Mouse (Mus musculus): ENCODE measurements at regions not wholly inside any gene's neighbourhood (a gene's known extent, or its start where the extent isn't known, plus 50 kb on each side); places are given as distances from the start of the nearest gene placed in this dataset.

- DNase-seq = no peak
- intact Hi-C loops (cut with DNase I) = no loop called here
These were observed 635.3 kb downstream of the Basp1 start for GRCm38 (mm10) chr15:24778234-24778633.

GRCm38 (mm10) chr15:24751480-24752157, 661.9 kb downstream of the Basp1 start:
- DNase-seq = no peak
- intact Hi-C loops (cut with DNase I) = no loop called here

- DNase-seq = no peak
- intact Hi-C loops (cut with DNase I) = no loop called here
These were observed 670.3 kb downstream of the Basp1 start for GRCm38 (mm10) chr15:24743240-24743639.

- no peak for DNase-seq
- intact Hi-C loops (cut with DNase I) = no loop called here
These were observed 688.4 kb downstream of the Basp1 start for GRCm38 (mm10) chr15:24725170-24725569.

GRCm38 (mm10) chr15:24724664-24725063, 688.9 kb downstream of the Basp1 start:
- DNase-seq = peak; percentile 13 to 37
- intact Hi-C loops (cut with DNase I) = loop anchor here (1.0 kb wide), 1 partner anchor 690 kb away; no protein-coding TSS in a partner anchor

GRCm38 (mm10) chr15:24720346-24720745, 693.2 kb downstream of the Basp1 start:
- DNase-seq = no peak
- intact Hi-C loops (cut with DNase I) = no loop called here

GRCm38 (mm10) chr15:24682167-24682566, 731.4 kb downstream of the Basp1 start:
- peak; percentile 5 to 9 for DNase-seq
- intact Hi-C loops (cut with DNase I) = no loop called here

GRCm38 (mm10) chr15:24648938-24649337, 764.6 kb downstream of the Basp1 start:
- no peak for DNase-seq
- intact Hi-C loops (cut with DNase I) = no loop called here

- intact Hi-C loops (cut with DNase I) = no loop called here
- no peak for DNase-seq
These were observed 777.9 kb downstream of the Basp1 start for GRCm38 (mm10) chr15:24635620-24636019.

GRCm38 (mm10) chr15:24596242-24596641, 817.3 kb downstream of the Basp1 start:
- DNase-seq = peak; percentile 36 to 46
- intact Hi-C loops (cut with DNase I) = no loop called here

- DNase-seq = peak; percentile 57 to 75
These were observed 824.6 kb downstream of the Basp1 start for GRCm38 (mm10) chr15:24588943-24589342.

GRCm38 (mm10) chr15:24566981-24567380, 846.6 kb downstream of the Basp1 start:
- intact Hi-C loops (cut with DNase I) = no loop called here
- DNase-seq = no peak

More at GRCm38 (mm10) chr15:24588943-24589342, 824.6 kb downstream of the Basp1 start:
- intact Hi-C loops (cut with DNase I) = loop anchor here (1.0 kb wide), 1 partner anchor 825 kb away; no protein-coding TSS in a partner anchor

GRCm38 (mm10) chr15:24556806-24557205, 856.8 kb downstream of the Basp1 start:
- intact Hi-C loops (cut with DNase I) = no loop called here
- no peak for DNase-seq

GRCm38 (mm10) chr15:24550108-24550507, 863.5 kb downstream of the Basp1 start:
- intact Hi-C loops (cut with DNase I) = no loop called here
- no peak for DNase-seq

GRCm38 (mm10) chr15:24530065-24530464, 883.5 kb downstream of the Basp1 start:
- no peak for DNase-seq
- intact Hi-C loops (cut with DNase I) = no loop called here

GRCm38 (mm10) chr15:24527379-24527778, 886.2 kb downstream of the Basp1 start:
- no peak for DNase-seq

GRCm38 (mm10) chr15:24513926-24514325, 899.6 kb downstream of the Basp1 start:
- DNase-seq = no peak
- intact Hi-C loops (cut with DNase I) = no loop called here

More at GRCm38 (mm10) chr15:24527379-24527778, 886.2 kb downstream of the Basp1 start:
- intact Hi-C loops (cut with DNase I) = no loop called here

- no peak for DNase-seq
- intact Hi-C loops (cut with DNase I) = no loop called here
These were observed 911.5 kb downstream of the Basp1 start for GRCm38 (mm10) chr15:24501907-24502559.

- intact Hi-C loops (cut with DNase I) = no loop called here
- DNase-seq = no peak
These were observed 927.3 kb downstream of the Basp1 start for GRCm38 (mm10) chr15:24486235-24486634.

- DNase-seq = no peak
- intact Hi-C loops (cut with DNase I) = no loop called here
These were observed 945.3 kb downstream of the Basp1 start for GRCm38 (mm10) chr15:24468239-24468638.

- intact Hi-C loops (cut with DNase I) = no loop called here
- no peak for DNase-seq
These were observed 955.8 kb downstream of the Basp1 start for GRCm38 (mm10) chr15:24457726-24458125.

GRCm38 (mm10) chr15:24433083-24433482, 980.5 kb downstream of the Basp1 start:
- intact Hi-C loops (cut with DNase I) = no loop called here
- no peak for DNase-seq

Data from heart, postnatal 10 days (tissue).